Mouse (Mus musculus) liver, adult 2 months (tissue): ENCODE data around the gene Ly9.

ENCODE experiments used
- CTCF ChIP-seq: fragments of 200-500 bp; IDR thresholded peaks from 2 replicates; pipeline ENCODE4 v1.5.1; 2011; ENCODE audit warnings: low read depth, low read length, control low read depth
- POLR2A ChIP-seq: fragments of 200-500 bp; IDR thresholded peaks from 2 replicates; pipeline ENCODE4 v1.6.1; 2011; ENCODE audit warnings: low read length, control low read depth; ENCODE audit not compliant: insufficient read depth; ENCODE audit errors: extremely low read depth

DNA sequence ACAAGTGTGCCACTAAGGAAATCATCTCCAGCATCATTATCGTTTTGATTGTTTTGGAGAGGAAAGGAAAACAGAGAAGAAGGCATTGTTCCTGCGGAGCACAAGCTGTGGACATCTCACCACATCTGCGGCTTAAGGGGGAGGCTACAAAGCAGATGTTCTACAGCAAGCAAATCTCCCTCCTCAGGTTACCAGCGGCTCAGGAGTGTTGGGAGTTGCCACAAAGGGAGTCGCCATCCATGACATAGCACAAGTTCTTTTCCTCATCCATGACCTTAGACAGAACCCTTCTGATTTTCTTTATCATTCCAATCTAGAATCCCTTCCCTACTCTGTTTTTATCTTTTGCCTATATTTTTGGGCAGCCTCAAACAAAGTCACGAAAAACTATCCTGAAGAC is 28.5 kb upstream of the Ly9 start:
- no peak for TF ChIP-seq CTCF
- no peak for TF ChIP-seq POLR2A
